Mouse (Mus musculus) embryonic facial prominence, embryonic 14.5 days (tissue): ENCODE measurements around the gene Slc1a7. TPM values are rescaled to one million over a fixed set of nuclear protein-coding genes. Genes with fewer than 3 reads are reported as not detected.

ENCODE experiments used
- ATAC-seq: fragments of 200-750 bp; cut with Nextera tagmentation; 2 replicates; pipeline ENCODE4 v1.8.0; 2017; ENCODE audit warnings: low read depth, moderate number of reproducible peaks, moderate TSS enrichment
- DNase-seq: peaks from one replicate; pipeline ENCODE4 v3.0.0-alpha.2; 2015; ENCODE audit warnings: low spot score
- H3K27ac ChIP-seq: fragments of 300-500 bp; sonication (generic); replicated peaks from 2 replicates; pipeline ENCODE4 v1.5.1; 2014; ENCODE audit warnings: low read depth, mild to moderate bottlenecking, low read length, moderate library complexity
- H3K27me3 ChIP-seq: fragments of 300-500 bp; sonication (generic); replicated peaks from 2 replicates; pipeline ENCODE4 v1.6.1; 2014; ENCODE audit warnings: low read length; ENCODE audit not compliant: control insufficient read depth, insufficient read depth
- H3K36me3 ChIP-seq: fragments of 300-500 bp; sonication (generic); 2 replicates; pipeline ENCODE4 v1.6.1; 2014; ENCODE audit warnings: low read length, mixed read lengths; ENCODE audit not compliant: control insufficient read depth, insufficient read depth
- H3K4me1 ChIP-seq: fragments of 300-500 bp; sonication (generic); 2 replicates; pipeline ENCODE4 v1.6.1; 2014; ENCODE audit warnings: antibody characterized with exemption, low read length; ENCODE audit not compliant: control insufficient read depth, insufficient read depth
- H3K4me2 ChIP-seq: fragments of 300-500 bp; sonication (generic); 2 replicates; pipeline ENCODE4 v1.6.1; 2014; ENCODE audit warnings: low read depth, mild to moderate bottlenecking, low read length, moderate library complexity, mixed read lengths
- H3K4me3 ChIP-seq: fragments of 300-500 bp; sonication (generic); 2 replicates; pipeline ENCODE4 v1.5.1; 2014; ENCODE audit warnings: low read depth, mild to moderate bottlenecking, low read length
- H3K9ac ChIP-seq: fragments of 300-500 bp; sonication (generic); 2 replicates; pipeline ENCODE4 v1.6.1; 2014; ENCODE audit warnings: low read depth, mild to moderate bottlenecking, low read length, moderate library complexity, mixed read lengths
- H3K9me3 ChIP-seq: fragments of 300-500 bp; sonication (generic); 2 replicates; pipeline ENCODE4 v1.6.1; 2016; ENCODE audit warnings: low read length; ENCODE audit not compliant: control insufficient read depth
- WGBS: fragments of 180-500 bp; shearing (Covaris S2); extraction: QIAGEN DNeasy Blood & Tissue Kit; methylation state at CpG from one replicate; pipeline ENCODE4 v1.1.7; 2014; 5-methylcytosine and 5-hydroxymethylcytosine counted together
- polyA plus RNA-seq: library from polyadenylated mRNA; unstranded; fragments of >200 nt; fragmentation: Nextera tagmentation; extraction: Ambion mirVana; gene quantifications from 2 replicates; pipeline ENCODE4 v1.2.1, GENCODE M21; 2014

The Slc1a7 gene
- polyA plus RNA-seq, 1 experiment from 2014 or later = not detected

- DNase-seq (no peak), ATAC-seq (no peak)
- Histone ChIP-seq H3K27ac (no peak overlapping the region), H3K9ac (no peak overlapping the region), H3K4me3 (no peak overlapping the region), H3K4me1 (no peaks in the 10 kb centered on the region), H3K9me3 (no peaks in the 10 kb centered on the region), H3K4me2 (no peak overlapping the region), H3K27me3 (no peaks in the 10 kb centered on the region), H3K36me3 (peaks cover 79% of the 10 kb centered on the region)
- 85% methylated on average over 2 of the region's 2 CpGs for WGBS
Observed at GRCm38 (mm10) chr4:108057247-108057646, 89.1 kb downstream of the Slc1a7 start.

GRCm38 (mm10) chr4:108058166-108058565 lies 90.0 kb downstream of the Slc1a7 start:
- no peak for DNase-seq
- 72% methylated on average over 10 of the region's 10 CpGs for WGBS

GRCm38 (mm10) chr4:108059601-108060379 lies 91.7 kb downstream of the Slc1a7 start:
- H3K4me2 ChIP-seq = no peak overlapping the region
- no peaks in the 10 kb centered on the region for H3K27me3 ChIP-seq
- H3K36me3 ChIP-seq = peaks cover 69% of the 10 kb centered on the region
- 65% methylated on average over 19 of the region's 19 CpGs for WGBS
- no peak overlapping the region; the same call in 1 of the 2 replicates for H3K9ac ChIP-seq
- H3K27ac ChIP-seq = no peak overlapping the region
- DNase-seq = no peak
- H3K4me1 ChIP-seq = no peaks in the 10 kb centered on the region
- no peak overlapping the region for H3K4me3 ChIP-seq
- H3K9me3 ChIP-seq = no peaks in the 10 kb centered on the region
- no peak for ATAC-seq

More at GRCm38 (mm10) chr4:108058166-108058565, 90.0 kb downstream of the Slc1a7 start:
- H3K4me1 ChIP-seq = no peaks in the 10 kb centered on the region
- H3K27ac ChIP-seq = no peak overlapping the region
- H3K27me3 ChIP-seq = no peaks in the 10 kb centered on the region
- H3K9ac ChIP-seq = no peak overlapping the region
- no peak for ATAC-seq
- H3K4me2 ChIP-seq = no peak overlapping the region
- no peak overlapping the region for H3K4me3 ChIP-seq
- H3K36me3 ChIP-seq = peaks cover 80% of the 10 kb centered on the region
- no peaks in the 10 kb centered on the region for H3K9me3 ChIP-seq

GRCm38 (mm10) chr4:108060774-108061173 lies 92.6 kb downstream of the Slc1a7 start:
- 77% methylated on average over 4 of the region's 4 CpGs for WGBS
- no peak overlapping the region for H3K4me3 ChIP-seq
- no peaks in the 10 kb centered on the region for H3K9me3 ChIP-seq
- no peak overlapping the region for H3K9ac ChIP-seq
- peaks cover 61% of the 10 kb centered on the region for H3K36me3 ChIP-seq
- DNase-seq = no peak
- H3K4me2 ChIP-seq = no peak overlapping the region
- H3K27ac ChIP-seq = no peak overlapping the region
- no peaks in the 10 kb centered on the region for H3K27me3 ChIP-seq
- H3K4me1 ChIP-seq = no peaks in the 10 kb centered on the region
- ATAC-seq = no peak

- Histone ChIP-seq H3K4me2 (no peak overlapping the region), H3K36me3 (peaks cover 68% of the 10 kb centered on the region), H3K27ac (no peak overlapping the region), H3K9ac (no peak overlapping the region), H3K27me3 (no peaks in the 10 kb centered on the region), H3K9me3 (no peaks in the 10 kb centered on the region), H3K4me1 (no peaks in the 10 kb centered on the region), H3K4me3 (no peak overlapping the region)
- 91% methylated on average over 5 of the region's 5 CpGs for WGBS
- DNase-seq (no peak), ATAC-seq (no peak)
Observed at GRCm38 (mm10) chr4:108062524-108062923, 94.4 kb downstream of the Slc1a7 start.

Other genes starting within 250 kb of the Slc1a7 start
- 4.0 and 4.1 TPM in 2 replicates for gene Lrp8, start 166.1 kb upstream of the Slc1a7 start, polyA plus RNA-seq
- 171 and 176 TPM in 2 replicates for gene Magoh, start 88.6 kb upstream of the Slc1a7 start, polyA plus RNA-seq
- 158 and 164 TPM in 2 replicates for gene 0610037L13Rik, start 78.5 kb upstream of the Slc1a7 start, polyA plus RNA-seq
- gene Cpt2, start 44.7 kb upstream of the Slc1a7 start, polyA plus RNA-seq = 32.4 and 36.3 TPM in 2 replicates
- gene Podn, start 128.1 kb downstream of the Slc1a7 start, polyA plus RNA-seq = 5.5 and 6.4 TPM in 2 replicates
- 199 and 200 TPM in 2 replicates for gene Scp2, start 176.7 kb downstream of the Slc1a7 start, polyA plus RNA-seq
- gene Echdc2, start 197.1 kb downstream of the Slc1a7 start, polyA plus RNA-seq = 36.6 and 42.2 TPM in 2 replicates
- gene Zyg11a, start 249.7 kb downstream of the Slc1a7 start, polyA plus RNA-seq = 0.07 TPM in 1 of 2 replicates, not detected in the other